Mouse (Mus musculus) liver, postnatal 0 days (tissue): ENCODE results near the gene Neurog1. TPM values are rescaled to one million over a fixed set of nuclear protein-coding genes. Genes with fewer than 3 reads are reported as not detected.
A peak's percentile ranks its signal among the peaks of the same experiment; 100 is the strongest.

Experiments used
- ATAC-seq: fragments of 200-750 bp; cut with Nextera tagmentation; 2 replicates; pipeline ENCODE4 v1.8.0; 2017; ENCODE audit warnings: mild to moderate bottlenecking, moderate library complexity
- DNase-seq: peaks from one replicate; pipeline ENCODE4 v3.0.0-alpha.2; 2016
- H3K27ac ChIP-seq: fragments of 300-500 bp; sonication (generic); 2 replicates; pipeline ENCODE4 v1.5.1; 2014; ENCODE audit warnings: antibody characterized with exemption, moderate library complexity, mild to moderate bottlenecking, low read depth
- H3K27me3 ChIP-seq: fragments of 300-500 bp; sonication (generic); 2 replicates; pipeline ENCODE4 v1.6.1; 2014; ENCODE audit warnings: low read length, control low read depth, mixed read lengths; ENCODE audit not compliant: insufficient read depth
- H3K36me3 ChIP-seq: fragments of 300-500 bp; sonication (generic); replicated peaks from 2 replicates; pipeline ENCODE4 v1.6.1; 2014; ENCODE audit warnings: mild to moderate bottlenecking, control low read depth, low read length, moderate library complexity, mixed read lengths; ENCODE audit not compliant: insufficient read depth
- H3K4me1 ChIP-seq: fragments of 300-500 bp; sonication (generic); 2 replicates; pipeline ENCODE4 v1.6.1; 2014; ENCODE audit warnings: antibody characterized with exemption, mild to moderate bottlenecking, control low read depth; ENCODE audit not compliant: insufficient read depth
- H3K4me2 ChIP-seq: fragments of 300-500 bp; sonication (generic); 2 replicates; pipeline ENCODE4 v1.6.1; 2014; ENCODE audit warnings: low read depth, mild to moderate bottlenecking, low read length, moderate library complexity, mixed read lengths
- H3K4me3 ChIP-seq: fragments of 300-500 bp; sonication (generic); 2 replicates; pipeline ENCODE4 v1.5.1; 2014; ENCODE audit warnings: low read depth, low read length
- H3K9ac ChIP-seq: fragments of 300-500 bp; sonication (generic); replicated peaks from 2 replicates; pipeline ENCODE4 v1.6.1; 2014; ENCODE audit warnings: mild to moderate bottlenecking, moderate library complexity
- H3K9me3 ChIP-seq: fragments of 300-500 bp; sonication (generic); 2 replicates; pipeline ENCODE4 v1.6.1; 2016; ENCODE audit warnings: mild to moderate bottlenecking, control low read depth, low read length, mixed read lengths
- CTCF ChIP-seq: sonication (generic); IDR thresholded peaks from 2 replicates; pipeline ENCODE4 v1.5.1; 2016; ENCODE audit warnings: antibody characterized with exemption, low read depth
- EP300 ChIP-seq: IDR thresholded peaks from 2 replicates; pipeline ENCODE4 v1.6.1; 2016; ENCODE audit warnings: antibody characterized with exemption, low read depth, mild to moderate bottlenecking
- WGBS: fragments of 180-500 bp; shearing (Covaris S2); extraction: QIAGEN DNeasy Blood & Tissue Kit; methylation state at CpG from one replicate; pipeline ENCODE4 v1.1.7; 2014; ENCODE audit not compliant: insufficient replicate concordance; 5-methylcytosine and 5-hydroxymethylcytosine counted together
- polyA plus RNA-seq: library from polyadenylated mRNA; unstranded; fragments of >200 nt; fragmentation: Nextera tagmentation; extraction: Ambion mirVana; gene quantifications from 2 replicates; pipeline ENCODE4 v1.2.1, GENCODE M21; 2015

Neurog1 gene
- polyA plus RNA-seq, 1 experiment from 2014 or later: not detected

- no peaks in the 10 kb centered on the region for H3K36me3 ChIP-seq
- no peaks in the 10 kb centered on the region for H3K4me1 ChIP-seq
- H3K4me2 ChIP-seq: no peak overlapping the region
- no peak overlapping the region for H3K9ac ChIP-seq
- peaks cover 64% of the 10 kb centered on the region for H3K27me3 ChIP-seq
- no peak overlapping the region for H3K4me3 ChIP-seq
- WGBS: 8% methylated on average over 4 of the region's 4 CpGs
- H3K27ac ChIP-seq: no peak overlapping the region
- H3K9me3 ChIP-seq: no peaks in the 10 kb centered on the region
- no peak for TF ChIP-seq EP300
- TF ChIP-seq CTCF: no peak
- ATAC-seq (no peak), DNase-seq (no peak)
Observed at GRCm38 (mm10) chr13:56222849-56223246, 29.1 kb downstream of the Neurog1 start.

GRCm38 (mm10) chr13:56221995-56222848, 29.7 kb downstream of the Neurog1 start:
- no peaks in the 10 kb centered on the region for H3K36me3 ChIP-seq
- H3K4me2 ChIP-seq: peak overlapping the region; percentile 33
- TF ChIP-seq EP300 (no peak), CTCF (no peak)
- DNase-seq (no peak), ATAC-seq (no peak)
- H3K27me3 ChIP-seq: peaks cover 64% of the 10 kb centered on the region
- H3K9me3 ChIP-seq: no peaks in the 10 kb centered on the region
- H3K9ac ChIP-seq: no peak overlapping the region
- H3K4me3 ChIP-seq: 0 out of 2 replicates have a peak overlapping the region, but pooled peaks have one; percentile 13
- no peak overlapping the region for H3K27ac ChIP-seq
- 2% methylated on average over 50 of the region's 50 CpGs for WGBS
- H3K4me1 ChIP-seq: no peaks in the 10 kb centered on the region

DNA sequence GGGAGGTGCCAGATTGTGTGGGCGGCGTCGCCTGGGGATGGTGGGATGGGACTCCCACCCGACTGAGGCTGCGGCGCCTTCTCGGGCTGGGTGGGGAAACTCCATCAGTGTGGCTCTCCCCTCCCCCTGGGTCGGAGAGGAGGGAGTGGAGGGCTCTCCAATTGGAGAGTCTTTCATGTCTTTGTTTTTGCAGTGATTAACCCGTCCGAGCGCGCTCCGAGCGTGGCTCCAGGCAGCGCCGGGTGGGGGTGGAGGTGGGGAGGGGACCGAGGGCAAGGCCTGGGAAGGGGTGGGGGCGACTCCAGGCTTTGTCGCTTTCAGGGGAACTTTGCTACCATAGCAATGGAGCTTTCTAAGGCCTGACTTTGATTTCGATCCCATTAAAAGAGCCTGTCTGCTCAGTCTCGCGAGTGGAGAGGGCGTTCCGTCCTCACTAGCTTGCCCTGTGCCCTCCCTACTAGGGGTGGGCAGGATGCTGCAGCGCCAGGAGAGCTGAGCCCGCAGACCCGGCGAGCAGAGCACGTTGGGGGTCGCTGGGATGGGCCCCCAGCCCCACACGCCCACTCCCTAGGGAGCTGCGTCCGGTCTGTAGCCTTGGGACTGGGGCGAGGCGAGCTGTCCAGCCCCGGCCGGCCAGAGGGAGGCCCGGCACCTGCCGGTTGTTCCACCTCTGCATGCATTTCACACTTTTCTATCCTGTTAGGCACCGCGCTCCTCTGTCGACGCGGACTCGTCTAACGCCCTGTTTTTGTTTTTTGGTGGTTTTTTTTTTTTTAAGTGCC, 30.6 kb downstream of the Neurog1 start:
- H3K27me3 ChIP-seq: peaks cover 67% of the 10 kb centered on the region
- H3K4me2 ChIP-seq: peak overlapping the region; percentile 33; the same call in 1 of the 2 replicates
- no peaks in the 10 kb centered on the region for H3K4me1 ChIP-seq
- no peaks in the 10 kb centered on the region for H3K36me3 ChIP-seq
- H3K9me3 ChIP-seq: no peaks in the 10 kb centered on the region
- DNase-seq: no peak
- 0 out of 2 replicates have a peak overlapping the region, but pooled peaks have one; percentile 13 for H3K4me3 ChIP-seq
- H3K27ac ChIP-seq: no peak overlapping the region
- no peak for TF ChIP-seq CTCF
- no peak for TF ChIP-seq EP300
- H3K9ac ChIP-seq: no peak overlapping the region
- no peak for ATAC-seq
- 2% methylated on average over 46 of the region's 46 CpGs for WGBS

GRCm38 (mm10) chr13:56219254-56219653, 32.7 kb downstream of the Neurog1 start:
- WGBS: 45% methylated on average over 9 of the region's 9 CpGs
- Histone ChIP-seq H3K9ac (no peak overlapping the region), H3K27ac (no peak overlapping the region), H3K27me3 (peaks cover 62% of the 10 kb centered on the region), H3K4me3 (no peak overlapping the region), H3K36me3 (no peaks in the 10 kb centered on the region), H3K9me3 (no peaks in the 10 kb centered on the region), H3K4me2 (no peak overlapping the region), H3K4me1 (no peaks in the 10 kb centered on the region)
- DNase-seq: no peak
- no peak for ATAC-seq
- TF ChIP-seq EP300 (no peak), CTCF (no peak)

DNA sequence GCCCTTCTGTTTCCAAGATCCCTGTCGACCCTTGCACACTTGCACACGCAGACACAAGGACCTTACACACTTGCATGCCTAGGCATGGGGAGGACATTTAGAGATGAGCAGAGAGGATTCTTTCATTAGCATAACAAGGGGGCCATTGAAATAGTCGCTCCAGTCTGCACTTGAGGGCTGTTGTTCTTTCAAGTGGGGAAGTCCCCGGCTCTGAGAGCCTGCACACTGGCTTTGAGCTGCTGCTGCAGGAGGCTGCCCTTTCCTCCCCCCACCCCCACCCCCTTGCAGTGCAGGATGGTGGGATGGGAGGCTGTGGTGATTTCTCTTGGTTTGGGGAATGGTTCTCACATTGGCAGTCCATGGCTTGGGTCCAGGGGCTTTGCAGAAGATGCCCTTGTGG, 35.9 kb downstream of the Neurog1 start:
- Histone ChIP-seq H3K27me3 (peaks cover 32% of the 10 kb centered on the region), H3K4me2 (no peak overlapping the region), H3K27ac (no peak overlapping the region), H3K4me1 (no peaks in the 10 kb centered on the region), H3K9ac (no peak overlapping the region), H3K4me3 (no peak overlapping the region), H3K36me3 (no peaks in the 10 kb centered on the region), H3K9me3 (no peaks in the 10 kb centered on the region)
- ATAC-seq: no peak
- WGBS: 28% methylated on average over 4 of the region's 4 CpGs
- DNase-seq: no peak
- no peak for TF ChIP-seq EP300
- TF ChIP-seq CTCF: no peak

DNA sequence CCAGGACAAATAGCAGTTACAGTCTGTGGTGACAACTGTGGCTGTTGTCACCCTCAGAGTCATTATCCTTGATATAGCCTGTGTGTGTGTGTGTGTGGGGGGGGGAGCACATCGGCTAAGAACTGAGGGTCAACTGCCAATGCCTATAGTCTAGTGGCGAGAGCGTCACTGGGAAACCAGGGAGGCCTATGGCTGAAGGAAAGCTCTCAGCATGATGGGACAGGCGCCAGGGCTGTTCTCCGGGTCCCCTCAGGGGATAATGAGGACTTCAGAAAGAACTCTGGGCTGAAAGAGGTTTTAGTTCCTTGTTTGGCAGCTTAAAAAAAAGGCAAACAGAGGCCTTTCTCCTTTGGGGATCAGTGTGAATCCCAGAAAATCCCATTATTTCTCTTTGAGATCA, 37.3 kb downstream of the Neurog1 start:
- Histone ChIP-seq H3K4me3 (no peak overlapping the region), H3K4me1 (no peaks in the 10 kb centered on the region), H3K36me3 (no peaks in the 10 kb centered on the region), H3K4me2 (no peak overlapping the region), H3K9me3 (no peaks in the 10 kb centered on the region), H3K27ac (no peak overlapping the region), H3K27me3 (peaks cover 19% of the 10 kb centered on the region), H3K9ac (no peak overlapping the region)
- ATAC-seq (no peak), DNase-seq (no peak)
- TF ChIP-seq EP300 (no peak), CTCF (no peak)
- 55% methylated on average over 5 of the region's 5 CpGs for WGBS
